Mouse (Mus musculus) layer of hippocampus, adult 11-12 months (tissue): ENCODE measurements around the gene Ces2g.

Source experiments
- DNase-seq: peaks from one replicate; pipeline ENCODE4 v3.0.0; 2022; ENCODE audit warnings: low spot score

Ces2g gene

DNA sequence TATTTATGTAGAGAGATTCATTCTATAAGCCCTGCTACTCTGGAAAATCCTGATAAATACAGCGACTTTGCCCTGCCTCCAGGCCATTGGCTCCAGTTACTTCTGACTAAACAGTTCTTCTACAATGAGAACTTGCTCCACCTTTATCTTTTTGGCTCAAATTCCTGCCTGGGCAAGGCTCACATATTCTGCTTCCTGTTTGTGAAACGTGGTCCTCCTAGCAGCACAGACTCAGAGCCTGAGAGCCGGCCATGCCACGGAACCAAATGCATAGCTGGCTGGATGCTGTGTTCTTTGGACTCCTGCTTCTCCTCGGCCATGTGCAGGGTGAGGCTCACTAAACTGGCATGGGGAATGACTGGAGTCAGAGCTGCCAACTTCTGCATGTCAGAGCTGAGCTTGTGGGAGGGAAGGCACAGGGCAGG is at the start of gene Ces2g:
Gene Ces2g (plus strand): TSS at position 182 of the 425 bp plus-strand sequence.
- DNase-seq = no peak

DNA sequence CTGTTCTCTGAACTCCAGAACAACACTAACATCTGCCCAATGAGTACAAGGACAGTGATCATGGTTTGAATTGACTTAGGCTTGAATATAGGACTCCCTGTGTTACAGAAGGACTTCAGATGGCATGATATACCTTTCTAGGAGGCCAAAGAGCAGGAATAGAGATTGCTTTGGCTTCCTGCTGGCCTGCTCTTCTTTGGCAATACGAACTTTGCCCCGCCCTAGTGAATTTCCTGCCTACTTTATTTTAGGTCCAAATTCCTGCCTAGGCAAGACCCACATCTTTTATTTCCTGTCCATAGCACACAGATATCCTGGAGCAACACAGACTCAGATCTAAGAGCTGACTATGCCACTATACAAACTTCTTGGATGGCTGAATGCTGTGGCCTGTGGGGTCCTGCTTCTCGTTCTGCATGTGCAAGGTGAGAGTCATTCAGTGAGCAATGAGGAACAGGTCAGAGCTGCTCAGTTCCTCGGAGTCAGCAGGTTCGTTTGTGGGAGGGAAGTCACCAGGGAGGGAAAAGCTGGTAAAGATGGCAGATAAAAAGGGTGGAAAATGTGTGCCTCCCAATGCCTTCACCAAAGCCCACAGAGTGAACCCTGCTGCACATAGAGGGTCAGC is 35.4 kb upstream of the Ces2g start, which contains the start of gene Ces2e:
Gene Ces2e (plus strand): TSS at position 289 of the 625 bp plus-strand sequence.
- DNase-seq = no peak

DNA sequence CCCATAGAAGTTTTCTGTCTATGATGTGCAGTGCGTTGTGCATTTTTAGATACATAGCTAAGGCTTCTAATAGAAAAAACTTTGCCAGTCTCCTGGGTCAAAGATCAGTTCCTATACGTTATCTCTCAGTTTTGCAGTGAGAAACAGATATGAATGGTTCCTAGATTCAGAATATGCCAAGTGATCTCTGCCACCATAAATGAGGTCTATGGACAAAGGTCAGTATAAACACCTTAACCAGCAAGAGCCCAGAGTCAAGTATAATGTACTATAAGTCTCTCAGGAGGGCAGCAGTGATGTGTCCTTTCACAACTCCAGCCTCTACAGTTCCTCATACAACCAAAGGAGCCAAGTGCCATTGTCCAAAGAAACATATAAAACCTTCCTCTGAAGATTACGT is 34.2 kb upstream of the Ces2g start:
- no peak for DNase-seq

DNA sequence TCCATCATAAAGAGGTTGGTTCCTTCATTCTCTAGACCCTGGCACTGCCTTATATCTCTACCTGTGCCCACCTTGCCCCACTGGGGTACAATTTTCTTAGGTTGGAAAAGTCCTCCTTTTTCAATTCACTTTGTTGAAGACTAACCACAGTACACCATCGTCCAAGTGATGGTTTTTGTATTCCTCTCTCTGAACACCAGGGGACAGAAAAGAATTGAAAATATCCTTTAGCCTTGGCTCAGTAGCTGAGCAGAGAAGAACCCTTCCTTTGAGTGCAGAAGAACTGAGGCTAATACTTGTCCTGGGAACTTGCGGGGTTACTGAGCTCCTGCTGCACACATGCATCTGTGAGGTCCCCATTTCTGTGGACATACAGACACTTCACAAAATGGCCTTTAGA is 16.9 kb upstream of the Ces2g start:
- DNase-seq = no peak

DNA sequence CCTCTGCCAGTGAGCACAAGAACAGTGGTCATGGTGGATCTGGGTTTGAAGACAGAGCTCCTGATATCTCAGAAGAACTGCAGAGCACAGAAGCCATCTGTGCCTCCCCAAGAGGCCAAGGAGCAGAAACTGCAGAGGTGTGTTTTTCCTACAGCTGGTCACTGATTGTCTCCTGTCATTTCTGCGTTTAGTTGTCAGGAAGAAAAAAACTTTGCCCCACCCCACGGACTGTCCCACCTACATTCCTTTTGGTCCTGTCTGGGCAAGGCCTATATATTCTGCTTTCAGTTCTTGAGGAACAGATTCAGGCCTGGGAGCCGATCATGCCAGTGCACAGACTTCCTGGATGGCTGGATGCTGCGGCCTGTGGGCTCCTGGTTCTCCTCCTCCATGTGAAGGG is 14.5 kb upstream of the Ces2g start, which contains the start of gene Ces2f:
Gene Ces2f (plus strand): TSS at position 301 of the 400 bp plus-strand sequence.
- DNase-seq = no peak

DNA sequence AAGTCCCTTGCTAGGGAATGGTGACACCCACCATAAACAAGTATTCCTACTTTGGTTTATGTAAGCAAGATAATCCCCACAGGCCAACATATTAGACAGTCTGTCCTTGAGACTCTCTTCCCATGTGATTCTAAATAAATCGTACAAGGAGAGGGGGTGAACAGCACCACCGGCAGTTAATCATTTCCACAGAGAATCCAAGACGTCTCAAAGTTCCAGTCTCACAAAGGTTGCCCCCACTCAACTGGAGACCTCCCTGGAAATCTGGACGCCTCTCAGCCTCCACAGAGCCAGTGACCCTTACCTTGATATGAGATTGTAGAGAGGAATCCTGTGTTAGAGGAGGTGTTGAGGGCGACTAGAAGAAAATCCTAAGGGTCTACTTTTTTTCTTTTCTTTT is 12.5 kb upstream of the Ces2g start:
- DNase-seq = no peak

DNA sequence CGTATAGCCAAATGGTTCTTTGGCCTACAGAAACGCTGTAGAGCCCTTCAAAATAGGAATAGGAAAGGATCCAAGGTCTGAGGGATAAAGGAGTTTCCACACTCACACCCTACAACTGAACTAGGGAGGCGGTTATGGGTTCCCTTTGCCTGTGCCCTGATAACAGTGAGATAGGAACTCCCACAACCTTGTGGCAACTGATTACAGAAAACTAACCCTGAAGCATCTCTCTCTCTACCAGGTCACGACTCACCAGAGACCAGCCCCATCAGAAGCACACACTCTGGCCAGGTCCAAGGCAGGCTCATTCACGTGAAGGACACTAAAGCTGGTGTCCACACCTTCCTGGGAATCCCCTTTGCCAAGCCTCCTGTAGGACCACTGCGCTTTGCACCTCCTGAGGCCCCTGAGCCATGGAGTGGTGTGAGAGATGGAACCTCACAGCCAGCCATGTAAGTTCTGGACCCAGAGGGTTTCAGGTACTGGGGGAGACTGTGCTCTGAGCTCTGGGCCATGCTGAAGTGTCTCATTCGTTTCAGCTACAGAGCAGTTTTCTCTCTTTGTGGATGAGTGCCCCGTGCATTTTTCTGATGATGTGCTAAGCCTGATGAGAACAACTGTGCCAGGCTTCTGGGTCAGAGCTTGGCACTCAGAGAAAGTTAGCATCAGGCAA is 847 bp downstream of the Ces2g start:
- no peak for DNase-seq

DNA sequence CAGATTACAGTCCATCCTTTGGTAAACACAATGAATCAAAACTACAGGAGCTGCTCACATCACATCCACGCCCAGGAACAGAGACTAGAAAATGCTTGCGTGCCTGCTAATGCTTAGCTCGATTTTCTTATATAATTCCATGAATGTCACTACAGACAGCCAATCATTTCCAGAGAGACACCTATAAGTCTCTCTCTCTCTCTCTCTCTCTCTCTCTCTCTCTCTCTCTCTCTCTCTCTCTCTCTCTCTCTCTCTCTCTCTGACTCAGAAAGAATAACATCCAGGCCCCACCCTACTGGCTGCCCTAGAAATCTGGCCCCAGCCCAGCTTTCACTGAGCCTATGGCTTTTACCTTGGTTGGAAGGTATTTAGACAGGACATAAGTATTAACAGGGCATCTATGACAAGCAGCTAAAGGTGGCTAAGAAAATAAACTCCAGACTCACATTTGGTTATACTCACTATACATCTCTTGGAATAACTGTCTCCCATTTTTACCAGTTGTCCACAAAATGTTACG is 1.9 kb downstream of the Ces2g start:
- no peak for DNase-seq

DNA sequence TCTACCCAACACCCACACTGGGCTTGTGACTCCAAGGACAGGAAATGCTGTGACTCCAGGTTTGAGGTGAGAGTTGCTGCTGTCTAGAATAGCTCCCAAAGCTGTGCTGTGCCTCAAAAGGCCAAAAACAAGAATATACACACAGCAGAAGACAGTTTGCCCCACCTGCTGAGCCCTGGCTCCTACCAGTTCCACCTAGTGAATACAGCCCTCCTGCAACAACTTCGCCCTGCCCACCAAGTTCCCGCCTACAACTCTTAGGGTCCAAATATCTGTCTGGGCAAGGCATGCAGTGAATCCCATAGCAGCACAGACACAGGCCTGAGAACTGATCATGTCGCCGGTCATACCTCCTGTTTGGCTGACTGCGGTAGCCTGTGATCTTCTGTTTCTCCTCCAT is 22.6 kb downstream of the Ces2g start:
- DNase-seq = no peak

DNA sequence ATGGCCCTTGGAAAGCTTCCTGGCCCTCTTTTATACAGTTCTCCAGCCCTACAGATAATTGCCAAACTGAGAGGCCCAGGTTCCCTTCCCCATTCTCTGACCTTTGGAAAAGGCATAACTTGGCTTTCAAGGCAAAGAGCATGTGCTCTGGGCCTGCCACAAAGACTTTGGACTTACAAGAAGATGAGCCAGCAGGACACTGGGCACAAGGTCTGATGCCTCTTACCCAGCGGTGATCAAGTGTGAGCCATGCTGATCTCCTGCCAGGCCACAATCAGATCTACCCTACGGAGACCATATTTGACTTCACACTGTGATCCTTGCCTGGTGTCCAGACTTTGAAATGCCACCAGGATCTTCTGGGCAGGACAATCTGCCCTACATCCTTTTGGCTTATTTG is 23.4 kb downstream of the Ces2g start:
- no peak for DNase-seq

DNA sequence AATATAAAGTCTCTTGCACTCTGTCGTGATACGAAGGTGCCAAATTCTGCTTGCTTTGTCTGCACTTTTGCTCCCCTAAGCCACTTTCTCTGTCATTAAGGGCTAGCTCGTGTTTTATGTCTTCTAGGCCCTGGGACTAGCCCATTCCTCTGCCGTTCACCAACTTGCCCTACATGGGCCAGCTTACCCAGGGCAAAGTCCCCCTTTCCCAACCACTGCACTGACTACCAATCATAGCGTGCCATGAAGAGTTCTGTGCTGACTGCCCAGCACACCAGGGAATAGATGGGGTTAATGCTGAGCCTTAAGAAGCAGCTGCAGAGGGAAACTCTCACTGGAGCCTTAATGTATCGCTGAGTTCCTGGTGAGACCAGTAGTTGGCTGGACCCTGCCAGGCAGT is 36.7 kb downstream of the Ces2g start:
- no peak for DNase-seq

DNA sequence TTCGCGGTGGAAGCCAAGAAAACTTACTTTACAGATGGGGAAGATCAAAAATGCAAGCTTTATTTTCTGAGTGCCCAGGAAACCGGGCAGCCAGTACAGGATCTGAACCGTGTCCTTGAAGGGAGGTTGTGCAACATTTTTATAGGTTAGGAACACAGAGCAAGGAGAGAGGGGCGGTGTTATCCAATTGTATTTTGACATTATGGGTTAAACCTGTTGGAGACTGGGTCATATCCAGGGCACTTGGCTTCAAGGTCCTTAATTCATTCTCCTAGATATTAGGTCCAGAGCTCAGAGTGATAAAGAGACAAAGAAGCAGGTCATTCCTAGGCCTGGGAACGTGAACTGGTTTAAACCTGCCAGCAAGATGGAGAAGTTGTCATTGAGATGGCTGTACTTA is 37.7 kb downstream of the Ces2g start:
- DNase-seq = no peak

DNA sequence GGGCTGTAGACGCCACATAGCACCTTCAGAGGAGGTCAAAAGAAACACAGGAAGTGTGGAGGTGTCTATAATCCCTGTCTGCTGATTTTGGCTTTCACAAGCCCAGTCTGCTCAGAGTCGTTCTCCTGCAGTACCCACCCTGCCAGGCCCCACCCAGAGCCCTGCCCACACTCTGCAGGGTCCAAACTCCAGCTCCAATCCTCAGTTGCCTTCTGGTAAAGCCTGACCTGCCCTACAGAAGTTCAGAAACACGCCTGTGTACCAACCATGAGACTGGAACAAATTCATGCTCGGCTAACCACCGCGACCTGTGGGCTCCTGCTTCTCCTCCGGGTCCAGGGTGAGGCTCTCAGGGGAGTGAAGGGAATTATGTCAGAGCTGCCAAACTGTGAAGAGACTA is 39.1 kb downstream of the Ces2g start, which contains the start of gene Ces2h:
Gene Ces2h (plus strand): TSS at position 268 of the 400 bp plus-strand sequence.
- DNase-seq = no peak

DNA sequence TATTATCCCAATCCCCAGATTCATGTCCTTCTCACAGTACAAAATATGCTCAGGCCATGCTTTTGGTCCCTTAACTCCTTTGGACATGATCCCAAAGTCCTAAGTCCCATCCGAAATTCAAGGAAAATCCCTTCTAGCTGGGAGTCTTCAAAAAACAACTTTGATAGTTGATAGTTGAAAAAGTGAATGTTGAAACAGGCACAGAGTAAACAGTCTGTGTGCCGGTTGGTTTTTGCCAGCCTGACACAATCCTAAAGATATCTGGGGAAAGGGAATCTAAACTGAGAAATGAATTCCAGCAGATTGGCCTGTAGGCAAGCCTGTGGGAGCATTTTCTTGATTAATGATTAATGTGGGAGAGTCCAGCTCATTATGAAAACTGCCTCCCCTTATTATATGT is 48.5 kb downstream of the Ces2g start:
- no peak for DNase-seq

DNA sequence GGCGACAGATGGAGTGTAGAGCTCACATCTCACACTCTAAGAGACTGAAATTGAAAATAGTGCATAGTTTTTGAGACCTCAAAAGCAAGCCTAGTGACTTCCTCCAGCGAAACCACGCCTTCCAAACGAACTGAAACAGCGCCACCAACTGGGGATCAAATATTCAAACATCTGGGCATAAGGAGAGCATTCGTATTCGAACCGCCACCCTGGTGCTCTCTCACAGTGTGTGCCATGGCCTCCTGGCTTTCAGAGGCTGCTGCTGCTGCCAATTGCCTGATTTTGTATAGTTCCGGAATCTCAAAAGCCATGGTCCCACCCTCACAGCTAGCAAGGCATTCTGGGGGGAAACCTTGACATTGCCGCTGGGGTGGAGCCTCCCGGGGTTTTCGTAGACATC is 49.6 kb downstream of the Ces2g start:
- DNase-seq = no peak

DNA sequence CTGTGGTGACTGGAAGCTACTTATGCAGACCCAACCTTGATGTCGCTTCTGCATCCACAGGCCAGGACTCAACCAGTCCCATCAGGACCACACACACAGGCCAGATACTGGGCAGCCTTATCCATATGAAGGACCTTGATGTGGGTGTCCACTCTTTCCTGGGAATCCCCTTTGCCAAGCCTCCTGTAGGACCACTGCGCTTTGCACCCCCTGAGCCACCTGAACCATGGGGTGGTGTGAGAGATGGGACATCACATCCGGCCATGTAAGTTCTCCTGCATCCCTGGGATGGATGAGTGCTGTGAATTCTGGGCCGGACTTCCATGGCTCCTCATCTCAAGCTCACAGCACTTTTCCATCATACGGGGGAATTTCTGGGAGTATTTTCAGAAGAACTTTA is 52.9 kb downstream of the Ces2g start:
- no peak for DNase-seq
